Mouse (Mus musculus) retina, embryonic 14.5 days (tissue): ENCODE data around the gene Celf5.
A peak's percentile ranks its signal among the peaks of the same experiment; 100 is the strongest.

Experiments
- DNase-seq: peaks from one replicate; pipeline ENCODE4 v3.0.0-alpha.2; 2015; ENCODE audit warnings: low spot score

The Celf5 gene

DNA sequence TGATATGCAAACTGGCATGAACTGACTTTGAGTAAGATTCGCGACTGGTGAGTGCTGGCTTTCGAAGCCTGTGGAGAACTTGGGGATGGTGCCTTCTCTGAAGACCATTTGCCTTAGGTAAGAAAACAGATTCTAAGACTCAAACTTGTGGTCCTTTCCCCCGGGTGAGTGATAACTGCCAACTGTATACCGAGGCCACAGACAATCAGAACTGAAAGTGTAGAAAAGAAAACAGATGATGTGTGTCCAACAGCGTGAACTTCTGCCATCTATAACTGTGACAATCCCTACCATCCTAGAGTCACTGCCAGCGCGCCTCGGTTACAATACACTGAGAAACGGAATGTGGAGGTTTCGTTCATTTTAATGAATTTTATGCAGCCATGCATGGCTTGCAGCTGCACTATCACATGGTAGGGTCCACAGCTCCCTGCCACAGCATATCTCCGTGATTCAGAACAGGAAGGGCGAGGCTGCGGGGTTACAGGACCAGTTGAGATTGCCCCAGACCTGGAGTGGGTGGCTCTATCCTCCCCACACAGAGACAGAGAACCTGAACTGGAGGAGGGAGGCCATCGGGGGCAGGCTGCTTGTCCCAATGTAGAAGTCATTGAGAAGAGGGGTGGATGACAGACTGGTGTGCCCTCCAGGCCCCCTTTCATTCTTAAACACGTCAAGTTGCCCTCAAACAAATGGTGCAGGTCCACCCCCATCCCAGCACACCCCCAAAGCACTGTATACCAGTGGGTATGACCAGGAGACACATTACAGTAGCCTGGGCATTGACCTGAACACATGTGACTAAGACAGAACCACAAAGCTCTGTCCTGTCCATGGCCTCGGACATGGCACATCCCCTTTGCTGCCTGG lies 15.1 kb upstream of the Celf5 start:
- no peak for DNase-seq

DNA sequence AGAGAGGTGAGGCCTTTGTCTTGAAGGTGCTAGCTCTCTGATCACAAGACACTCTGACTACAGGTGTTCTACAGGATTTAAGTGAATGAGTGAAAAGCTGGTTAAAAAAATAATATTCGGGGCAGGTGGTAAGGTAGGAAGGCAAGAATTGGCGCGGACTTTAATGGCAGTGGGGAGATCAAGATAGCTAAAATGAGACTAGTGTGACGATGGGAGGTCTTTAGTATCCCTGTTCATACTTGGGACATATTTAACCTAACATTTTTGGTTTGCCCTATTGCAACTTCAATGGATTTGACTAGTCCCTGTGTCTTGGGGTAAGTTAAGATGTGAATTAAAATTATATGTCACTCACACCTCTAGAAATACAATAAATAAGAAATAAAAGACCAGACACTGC lies 14.5 kb upstream of the Celf5 start:
- no peak for DNase-seq

- DNase-seq: peak; percentile 98
These were observed 13.9 kb upstream of the Celf5 start, which contains the start of gene Ncln for GRCm38 (mm10) chr10:81496264-81496901. TSS of gene Ncln (minus strand) at chr10:81496392.

DNA sequence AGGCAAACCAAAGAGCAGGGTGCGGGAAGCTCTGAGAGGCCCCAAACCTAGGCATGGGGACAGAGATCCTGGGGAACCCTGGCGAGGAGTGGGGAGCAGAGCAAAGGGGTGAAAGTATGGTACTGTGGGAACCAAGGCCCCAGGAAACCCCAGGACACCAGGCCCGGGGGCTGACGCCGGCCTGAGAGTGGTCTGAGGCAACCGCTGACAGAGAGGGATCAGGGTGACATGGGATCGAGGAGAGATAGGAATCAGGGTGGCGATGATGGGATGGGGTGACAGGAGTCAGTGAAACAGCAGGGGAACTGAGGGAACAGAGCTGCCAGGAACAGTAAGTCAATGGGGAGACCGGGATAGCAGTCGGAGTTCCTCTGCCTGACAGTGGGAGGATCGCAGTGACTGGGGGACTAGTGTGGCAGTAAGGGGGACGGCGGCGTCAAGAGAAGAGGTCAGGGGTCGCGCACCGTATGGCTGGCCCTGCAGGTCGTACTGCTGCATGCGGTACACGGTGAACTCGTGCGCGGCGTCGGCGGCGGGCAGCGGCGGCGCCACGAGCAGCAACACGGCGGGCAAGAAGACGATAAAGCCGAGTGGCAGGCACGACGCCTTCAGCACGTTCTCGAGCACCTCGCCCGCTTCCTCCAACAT lies 13.2 kb upstream of the Celf5 start:
- no peak for DNase-seq

- DNase-seq: no peak
These were observed 12.6 kb upstream of the Celf5 start for GRCm38 (mm10) chr10:81495151-81495550.

GRCm38 (mm10) chr10:81494260-81495041 lies 11.9 kb upstream of the Celf5 start:
- no peak for DNase-seq

DNA sequence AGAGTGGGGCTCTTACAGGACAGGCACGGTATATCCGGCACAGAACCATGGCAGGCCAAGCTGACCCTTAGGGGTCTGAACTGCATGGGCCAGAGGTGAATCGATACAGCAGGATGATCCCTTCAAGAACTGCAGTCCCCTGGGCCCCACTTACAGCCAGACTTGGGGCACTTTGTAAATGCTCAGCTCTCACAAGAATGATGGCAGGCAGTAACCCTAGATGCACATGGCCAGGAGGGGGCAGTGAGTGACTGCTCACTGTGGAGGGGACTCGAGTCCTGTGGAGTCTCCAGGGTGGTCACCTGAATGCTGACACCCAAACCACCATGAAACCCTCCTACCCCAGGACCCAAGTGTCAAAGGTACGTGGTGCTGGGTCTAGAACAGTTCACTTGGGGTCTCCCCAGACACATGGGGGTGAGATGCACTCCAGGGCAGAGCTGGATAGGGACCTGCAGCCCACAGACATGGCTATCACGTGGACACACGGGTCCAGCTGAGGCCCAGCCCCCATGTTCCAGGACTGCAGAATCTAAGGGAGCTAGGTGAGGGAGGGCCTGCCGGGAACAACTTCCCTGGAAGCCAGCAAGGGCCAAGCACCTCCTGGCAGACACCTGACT lies 11.2 kb upstream of the Celf5 start:
- DNase-seq: no peak

DNA sequence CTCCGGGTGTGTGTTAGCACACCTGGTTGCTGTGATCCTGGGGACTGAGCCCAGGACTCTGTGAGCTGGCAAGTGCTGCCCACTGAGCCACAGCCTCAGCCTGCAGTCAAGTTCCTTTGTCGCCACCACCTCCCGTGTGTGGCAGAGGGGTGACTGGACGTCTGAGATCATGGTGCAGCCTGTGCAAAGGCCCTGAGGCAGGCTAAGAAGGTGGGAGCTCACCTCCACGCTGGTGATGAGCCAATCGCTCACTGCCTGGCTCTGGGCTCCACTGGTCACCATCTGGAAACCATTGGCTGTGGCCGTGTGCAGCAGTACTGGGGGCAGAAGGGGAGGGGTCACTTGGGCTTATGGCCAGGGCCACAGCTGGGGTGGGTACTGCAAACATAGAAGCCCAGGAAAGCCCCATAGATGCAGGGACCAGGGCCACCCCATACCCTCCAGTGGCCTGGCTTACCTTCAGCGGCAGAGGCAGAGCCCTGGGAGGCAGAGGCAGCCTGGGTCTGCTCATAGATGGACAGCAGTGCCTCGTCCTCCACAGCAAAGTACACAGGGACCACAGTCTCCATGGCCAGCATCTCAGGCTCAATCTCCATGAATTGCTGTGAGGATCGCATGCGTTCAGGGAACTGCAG lies 10.2 kb upstream of the Celf5 start:
- no peak for DNase-seq

DNA sequence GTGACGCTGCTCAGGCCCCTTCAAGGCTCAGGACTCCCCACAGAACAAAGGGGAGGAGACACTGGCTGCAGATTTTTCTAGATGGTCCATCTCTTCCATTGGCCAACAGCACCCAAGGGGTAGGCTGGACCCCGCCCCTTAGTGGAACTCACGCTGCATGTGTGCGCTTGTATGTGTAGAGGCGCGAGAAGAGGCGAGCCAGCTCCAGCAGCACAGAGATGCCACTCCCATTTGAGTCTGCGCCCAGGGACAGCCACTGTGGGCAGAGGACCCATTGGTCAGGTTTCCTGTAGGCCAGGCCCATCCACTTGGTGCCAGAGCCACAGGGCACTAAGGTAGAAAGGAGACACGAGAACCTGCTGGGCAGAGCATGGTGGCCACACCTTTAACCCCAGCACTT lies 8.5 kb upstream of the Celf5 start:
- no peak for DNase-seq

DNA sequence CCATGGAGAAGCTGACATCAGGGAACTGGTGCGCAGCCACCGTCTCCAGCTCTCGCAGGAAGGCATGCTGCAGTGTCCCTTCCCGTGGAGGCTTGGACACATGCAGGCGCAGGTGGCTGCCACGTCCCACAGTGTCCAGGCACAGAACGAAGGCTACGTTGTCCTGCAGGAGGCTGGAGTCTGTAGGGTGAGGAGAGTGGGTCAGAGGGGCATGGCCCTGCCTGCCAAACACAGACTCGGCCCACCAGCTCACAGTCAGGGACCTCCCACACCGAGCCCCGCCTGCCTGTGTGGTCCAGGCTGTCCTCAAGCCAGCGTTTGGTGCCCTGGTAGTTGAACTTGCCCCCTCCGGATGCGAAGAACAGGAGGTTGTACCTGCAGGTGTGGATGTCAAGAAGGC lies 7.4 kb upstream of the Celf5 start:
- no peak for DNase-seq

DNA sequence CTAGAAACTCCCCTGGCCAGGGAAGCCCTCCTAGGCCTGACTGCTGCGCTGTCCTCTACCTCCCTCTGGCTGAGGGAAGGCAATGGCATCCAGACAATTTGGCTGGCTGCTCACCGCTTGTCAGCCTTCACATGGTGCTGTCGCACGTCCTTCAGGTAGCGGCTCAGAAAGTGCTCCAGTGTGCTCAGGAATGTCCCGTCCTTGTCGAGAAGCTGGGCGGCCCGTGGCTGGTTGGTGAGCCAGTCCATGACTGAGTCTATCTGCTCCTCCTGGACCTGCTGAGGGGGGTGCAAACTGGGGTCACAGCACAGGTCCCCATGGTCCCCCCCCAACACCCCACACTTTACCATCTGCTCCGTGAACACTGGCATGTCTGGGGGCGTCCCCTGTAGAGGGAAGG lies 5.6 kb upstream of the Celf5 start:
- no peak for DNase-seq

GRCm38 (mm10) chr10:81486496-81486895 lies 4.0 kb upstream of the Celf5 start:
- DNase-seq: no peak

GRCm38 (mm10) chr10:81485479-81486018 lies 3.0 kb upstream of the Celf5 start:
- DNase-seq: no peak

DNA sequence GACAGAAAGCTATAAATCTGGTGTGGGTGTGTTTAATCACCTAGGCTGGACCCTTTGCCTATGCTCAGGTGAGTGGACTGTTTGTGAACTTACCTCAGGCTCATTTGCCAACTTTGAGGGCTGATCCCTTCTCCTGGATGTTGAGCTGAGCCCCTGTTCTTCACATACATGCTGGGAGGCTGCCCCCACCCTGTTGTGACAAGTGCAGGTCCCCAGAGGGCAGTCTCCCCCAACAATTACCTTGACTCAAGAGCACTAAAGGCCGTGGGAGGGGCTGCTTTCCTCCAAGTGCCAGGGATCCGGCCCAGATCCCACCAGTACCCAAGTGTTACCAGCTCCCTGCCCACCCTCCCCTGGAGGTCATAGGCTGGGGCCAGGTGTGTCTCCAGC lies 2.5 kb upstream of the Celf5 start:
- no peak for DNase-seq

DNA sequence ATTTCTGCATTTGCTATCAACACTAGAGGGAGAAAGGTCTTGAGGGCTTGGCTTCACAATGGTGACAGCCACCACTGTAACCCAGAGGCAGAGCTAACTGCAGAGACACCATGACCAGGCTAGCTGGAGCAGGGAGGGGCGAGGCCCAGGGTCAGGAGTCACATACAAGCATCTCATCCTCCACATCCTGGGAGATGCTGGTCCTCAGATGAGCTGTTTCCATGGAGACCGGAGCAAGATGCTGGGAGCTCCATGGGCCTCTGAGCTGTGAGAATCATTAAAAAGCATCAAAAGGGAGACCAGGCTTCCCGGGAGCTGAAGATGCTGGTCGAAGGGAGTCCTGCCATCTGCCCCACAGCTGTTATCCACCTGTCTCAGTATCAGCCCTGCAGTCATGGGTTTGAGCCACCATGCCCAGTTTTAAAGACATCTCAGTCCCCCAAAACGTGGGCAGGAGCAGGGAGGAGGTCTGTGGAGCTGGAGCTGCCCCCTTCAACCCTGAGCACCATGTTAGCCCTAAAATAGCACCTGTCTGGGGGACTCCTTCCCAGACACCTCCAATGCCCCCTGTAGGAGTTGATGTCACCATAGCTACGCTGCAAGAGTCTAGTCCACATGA lies 2.0 kb upstream of the Celf5 start:
- DNase-seq: no peak

- peak; percentile 66 for DNase-seq
These were observed 1.5 kb upstream of the Celf5 start for GRCm38 (mm10) chr10:81483983-81484382.

DNA sequence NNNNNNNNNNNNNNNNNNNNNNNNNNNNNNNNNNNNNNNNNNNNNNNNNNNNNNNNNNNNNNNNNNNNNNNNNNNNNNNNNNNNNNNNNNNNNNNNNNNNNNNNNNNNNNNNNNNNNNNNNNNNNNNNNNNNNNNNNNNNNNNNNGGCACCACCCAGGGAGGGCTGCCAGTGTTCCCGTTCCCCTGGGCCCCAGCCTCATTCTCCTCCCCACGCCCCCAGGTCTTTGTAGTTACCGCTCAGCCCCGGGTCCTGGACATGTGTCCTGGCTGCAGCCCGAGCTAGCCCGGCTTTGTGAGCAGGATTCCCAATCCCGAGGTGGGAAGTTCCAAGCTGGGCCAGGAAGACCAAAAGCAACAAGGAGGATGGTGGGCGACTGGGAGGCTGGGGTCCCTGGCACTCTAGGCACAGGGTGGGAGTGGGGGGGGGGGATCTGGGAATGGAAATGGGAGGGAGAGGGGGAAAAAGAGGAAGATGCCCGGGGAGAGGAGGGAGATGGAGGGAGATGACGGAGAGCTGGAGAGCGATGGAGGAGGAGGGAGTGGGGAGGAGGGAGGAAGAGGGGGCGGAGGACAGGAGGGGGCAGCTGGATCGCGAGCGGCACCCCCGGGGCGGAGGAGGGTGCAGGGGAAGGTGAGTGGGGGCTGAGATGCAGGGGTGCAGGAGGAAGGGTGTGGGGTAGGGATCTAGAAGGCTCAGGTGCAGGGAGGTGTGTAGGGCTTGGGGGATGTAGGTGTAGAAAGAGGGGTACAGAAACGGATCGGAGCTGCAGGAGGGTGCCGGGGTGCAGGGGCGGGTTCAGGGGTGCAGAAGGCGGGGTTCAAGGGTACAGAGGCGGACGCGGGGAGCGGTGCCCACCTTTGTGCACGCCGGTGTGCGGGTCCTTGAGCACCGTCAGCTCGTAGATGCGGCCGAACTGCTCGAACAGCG lies 640 bp downstream of the Celf5 start:
- DNase-seq: no peak

GRCm38 (mm10) chr10:81474461-81474860 lies 8.0 kb downstream of the Celf5 start:
- DNase-seq: no peak

DNA sequence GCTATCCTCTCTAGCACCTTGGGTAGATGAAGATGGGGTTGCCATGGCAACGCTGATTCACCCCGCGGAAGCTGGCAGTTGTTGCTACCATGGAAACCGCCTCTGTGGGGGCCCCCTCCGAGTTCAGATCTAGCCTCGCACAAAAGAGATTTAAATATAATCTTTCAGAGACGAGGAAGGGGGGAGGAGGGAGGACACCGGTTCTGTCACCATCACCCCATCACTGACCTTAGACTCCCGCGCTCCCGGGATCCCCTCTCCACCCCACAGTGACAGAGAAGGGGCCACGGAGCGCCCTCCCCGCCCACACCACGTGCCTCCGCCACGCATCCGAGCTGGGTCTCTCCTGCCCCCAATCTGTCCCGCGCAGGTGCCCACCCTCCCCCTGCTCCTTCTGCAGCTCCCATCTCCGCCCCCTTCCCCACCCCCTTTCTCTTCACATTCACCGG lies 9.5 kb downstream of the Celf5 start:
- DNase-seq: peak; percentile 77
